Mouse (Mus musculus): ENCODE measurements around the gene Eno1.

DNA sequence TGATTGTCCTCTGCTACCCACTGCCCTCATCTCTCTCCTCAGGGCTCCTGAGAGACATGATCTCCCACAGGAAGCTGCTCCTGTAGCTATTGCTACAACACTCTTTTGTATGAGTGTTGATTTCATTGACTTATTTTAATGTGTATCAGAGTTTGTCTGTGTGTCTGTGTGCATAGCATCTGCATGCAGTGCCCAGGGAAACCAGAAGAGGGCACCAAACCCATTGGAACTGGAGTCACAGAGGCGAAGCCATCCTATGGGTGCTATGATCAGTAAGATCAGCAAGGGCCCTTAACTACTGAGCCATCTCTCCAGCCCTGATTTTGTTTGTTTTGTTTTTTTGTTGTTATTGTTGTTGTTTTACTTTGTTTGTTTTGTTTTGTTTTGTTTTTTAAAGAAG lies 42.6 kb upstream of the Eno1 start:
- peak; percentile 86 for TF ChIP-seq CTCF (IDR thresholded peaks at IDR 0.05; ENCODE audit: low read depth)
- TF ChIP-seq EP300 (optimal IDR thresholded peaks at IDR 0.05) = no peak

All from stomach, postnatal 0 days (tissue).